Mouse (Mus musculus): Measurements from ENCODE around the gene Ppp2r3d.

DNA sequence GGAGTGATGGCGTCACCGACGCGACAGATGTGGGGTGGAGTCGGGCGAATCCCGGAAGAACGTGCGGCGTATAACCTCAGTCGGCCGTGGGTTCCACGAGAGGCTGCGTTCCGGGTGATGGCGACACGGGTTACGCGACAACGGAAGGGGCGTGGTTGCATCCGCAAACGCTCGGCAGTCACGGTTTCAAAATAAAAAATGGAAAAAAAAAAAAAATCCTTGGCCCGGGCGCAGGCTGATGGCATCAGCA lies 52.5 kb downstream of the Ppp2r3d start:
- TF ChIP-seq POLR2A (IDR thresholded peaks at IDR 0.05; ENCODE audit: borderline replicate concordance, extremely low read depth, insufficient read depth, insufficient read length, poor library complexity, severe bottlenecking) (no peak), CTCF (IDR thresholded peaks at IDR 0.05; ENCODE audit: borderline replicate concordance, extremely low read depth, insufficient read depth, insufficient read length) (no peak)
